Mouse (Mus musculus) CH12.LX (cell line): ENCODE measurements around the gene Spa17.

Experiments used
- CTCF ChIP-seq, 2 experiments: IDR thresholded peaks in 1 of 2; conservative IDR thresholded peaks in 1 of 2; 2 replicates each; pipeline ENCODE4 v1.5.1; 2011 to 2012; ENCODE audit warnings: low read depth in 2 of 2, low read length in 2 of 2, improper control_type of control experiment in 1 of 2, inconsistent platforms in 1 of 2, mild to moderate bottlenecking in 1 of 2, moderate library complexity in 1 of 2
- MXI1 ChIP-seq: IDR thresholded peaks from 2 replicates; pipeline ENCODE4 v1.6.1; 2011; ENCODE audit warnings: mild to moderate bottlenecking, low read depth, low read length, improper control_type of control experiment
- MYC ChIP-seq: IDR thresholded peaks from 2 replicates; pipeline ENCODE4 v1.6.1; 2011; ENCODE audit warnings: low read depth, mild to moderate bottlenecking, improper control_type of control experiment, low read length
- POLR2A ChIP-seq: IDR thresholded peaks from 2 replicates; pipeline ENCODE4 v1.6.1; 2011; ENCODE audit warnings: low read depth, mild to moderate bottlenecking, improper control_type of control experiment, low read length
- SMC3 ChIP-seq: IDR thresholded peaks from 2 replicates; pipeline ENCODE4 v1.6.1; 2011; ENCODE audit warnings: low read depth, low read length, improper control_type of control experiment
- TCF12 ChIP-seq: IDR thresholded peaks from 2 replicates; pipeline ENCODE4 v1.6.1; 2014; ENCODE audit warnings: low read depth, mild to moderate bottlenecking, inconsistent platforms, low read length, improper control_type of control experiment
- ZNF384 ChIP-seq: IDR thresholded peaks from 2 replicates; pipeline ENCODE4 v1.6.1; 2012; ENCODE audit warnings: low read depth, low read length, improper control_type of control experiment, inconsistent platforms

- TF ChIP-seq MYC (no peak), CTCF (conservative IDR thresholded peaks at IDR 0.05 in 1 of 2, IDR thresholded peaks at IDR 0.05 in 1 of 2; ENCODE audit: low read depth in 2 of 2, low read length in 2 of 2) (no peak), POLR2A (no peak), TCF12 (no peak), SMC3 (no peak), MXI1 (no peak), ZNF384 (no peak)
Observed at GRCm38 (mm10) chr9:37615220-37615619, 1.7 kb upstream of the Spa17 start.
